Mouse (Mus musculus): ENCODE measurements at regions not wholly inside any gene's neighbourhood (a gene's known extent, or its start where the extent isn't known, plus 50 kb on each side); places are given as distances from the start of the nearest gene placed in this dataset.

GRCm38 (mm10) chr17:83927749-83928387 lies 80.1 kb upstream of the Haao start:
- peak; percentile 77 for DNase-seq

GRCm38 (mm10) chr17:83924259-83924922 lies 76.6 kb upstream of the Haao start:
- no peak for DNase-seq

GRCm38 (mm10) chr17:83920894-83921293 lies 73.1 kb upstream of the Haao start:
- no peak for DNase-seq

- no peak for DNase-seq
These were observed 72.5 kb upstream of the Haao start for GRCm38 (mm10) chr17:83920225-83920624.

DNA sequence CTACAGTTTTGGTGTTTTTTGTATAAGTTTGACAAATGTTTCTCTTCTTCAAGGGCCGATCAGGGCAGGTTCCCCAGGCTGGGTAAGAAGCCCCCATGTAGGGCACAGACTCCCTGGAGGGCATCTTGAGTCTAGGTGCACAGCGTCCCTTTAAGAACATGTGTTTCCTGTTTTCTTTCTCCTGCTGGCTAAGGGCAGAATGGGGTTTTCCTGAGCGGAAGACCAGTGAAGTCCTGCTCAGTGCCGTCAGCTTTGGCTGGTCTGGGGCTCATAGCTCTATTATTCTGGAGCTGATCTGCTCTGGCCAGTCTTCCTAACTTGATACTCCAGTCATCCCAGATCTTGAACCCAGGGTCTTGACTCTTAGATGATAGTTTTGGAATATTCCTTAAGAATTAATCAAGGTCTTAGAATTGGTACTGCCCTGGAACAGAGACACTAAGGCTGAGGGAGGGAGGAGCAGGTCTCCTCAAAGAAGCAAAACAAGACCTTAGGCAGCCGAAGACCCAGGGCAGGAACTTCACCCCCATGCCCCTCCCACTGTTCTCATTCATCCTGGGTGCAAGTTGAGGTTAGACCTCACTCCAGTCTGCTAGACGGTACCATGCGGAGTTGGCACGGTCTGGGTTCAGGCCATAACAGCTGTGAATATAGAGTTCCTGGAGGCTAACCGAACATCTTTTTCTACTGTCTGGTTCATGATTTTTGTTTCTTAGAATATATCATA lies 70.8 kb upstream of the Haao start:
- DNase-seq: no peak

DNA sequence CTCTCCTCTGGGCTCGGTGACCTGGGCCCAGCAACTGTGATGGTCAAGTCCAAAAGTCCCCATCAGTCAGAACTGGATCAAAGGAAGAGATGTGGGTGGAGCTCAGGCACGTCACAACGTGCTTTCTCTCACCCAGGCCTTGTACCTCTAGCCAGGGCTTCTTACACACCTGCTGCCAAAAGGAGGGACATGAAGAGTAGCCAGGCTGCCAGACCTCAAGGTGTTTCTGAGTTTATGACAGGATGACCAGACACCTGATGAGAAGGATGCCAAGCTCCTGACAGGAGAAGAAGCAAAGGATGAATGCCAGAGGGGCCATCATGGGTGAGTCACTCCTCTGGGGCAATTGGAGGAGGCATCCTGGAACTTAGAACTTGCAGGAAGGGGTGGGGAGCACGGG lies 70.0 kb upstream of the Haao start:
- DNase-seq: no peak

GRCm38 (mm10) chr17:83916684-83917166 lies 69.0 kb upstream of the Haao start:
- DNase-seq: no peak

GRCm38 (mm10) chr17:83915034-83915433 lies 67.3 kb upstream of the Haao start:
- DNase-seq: no peak

DNA sequence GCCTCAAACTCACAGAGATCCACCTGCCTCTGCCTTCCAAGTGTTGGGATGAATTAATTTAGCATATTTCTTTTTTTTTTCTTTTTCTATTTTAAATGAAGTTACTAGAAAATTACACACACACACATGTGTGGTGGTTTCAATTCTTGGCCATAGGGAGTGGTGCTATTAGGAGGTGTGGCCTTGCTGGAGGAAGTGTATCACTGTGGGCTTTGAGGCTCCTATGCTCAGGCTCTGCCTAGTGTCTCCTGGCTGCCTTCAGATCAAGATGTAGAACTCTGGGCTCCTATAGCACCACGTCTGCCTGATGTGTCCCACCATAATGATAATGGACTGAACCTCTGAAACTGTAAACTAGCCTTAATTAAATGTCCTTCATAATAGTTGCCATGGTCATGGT lies 66.8 kb upstream of the Haao start:
- DNase-seq: no peak

DNA sequence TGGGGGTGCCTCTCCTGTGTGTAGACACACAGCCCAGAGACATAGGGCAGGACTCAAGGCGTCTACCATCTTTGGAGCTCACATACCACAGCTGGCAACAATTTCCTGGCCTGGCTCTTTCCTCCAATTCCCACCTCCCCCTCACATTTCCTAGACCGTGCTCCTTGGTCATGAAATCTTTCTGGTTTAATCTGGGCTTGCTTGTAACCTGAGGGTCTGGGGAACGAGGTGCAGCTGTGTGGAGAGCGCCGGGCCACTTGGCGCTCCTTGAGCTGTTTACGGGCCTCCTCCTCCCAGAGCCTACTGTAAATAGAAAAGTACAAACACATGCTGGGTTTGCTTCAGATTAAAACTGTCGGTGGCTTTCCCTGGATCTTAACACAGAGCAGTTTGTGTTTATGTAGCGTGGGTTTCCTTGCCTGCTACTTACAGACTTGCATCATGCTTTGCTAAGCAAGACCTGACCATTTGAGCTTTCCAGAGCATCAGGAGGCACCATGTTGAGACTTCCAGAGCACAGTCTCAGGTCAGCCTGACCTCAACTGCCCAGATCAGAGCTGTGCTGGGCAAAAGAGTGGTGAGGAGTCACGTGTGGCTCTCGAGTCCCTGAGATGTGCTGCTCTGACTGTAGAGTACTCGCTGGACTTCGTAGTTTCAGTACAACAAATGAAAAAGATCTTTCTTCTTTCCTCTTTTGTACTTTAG lies 66.1 kb upstream of the Haao start:
- no peak for DNase-seq

- no peak for DNase-seq
These were observed 64.7 kb upstream of the Haao start for GRCm38 (mm10) chr17:83912421-83912820.

DNA sequence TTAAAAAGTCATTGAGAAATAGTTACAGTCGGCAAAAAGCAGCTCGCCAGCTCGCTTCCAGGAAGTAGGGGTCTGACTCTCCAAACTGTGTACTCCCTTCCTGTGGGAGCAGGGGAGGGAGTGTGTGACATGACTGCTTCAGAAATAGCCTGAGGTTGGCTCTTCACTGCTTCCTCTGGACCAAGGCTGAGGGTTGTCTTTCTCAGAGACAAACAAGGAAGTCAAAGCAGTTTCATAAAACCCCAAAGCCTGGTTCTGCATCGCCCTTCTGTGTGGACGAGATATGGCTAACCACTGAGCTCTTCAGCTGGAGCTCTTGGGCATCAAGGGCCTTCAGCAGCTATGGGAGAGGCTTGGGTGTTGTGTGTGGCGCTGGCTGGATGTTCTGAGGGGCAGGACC lies 61.0 kb upstream of the Haao start:
- no peak for DNase-seq

- DNase-seq: no peak
These were observed 59.8 kb upstream of the Haao start for GRCm38 (mm10) chr17:83907538-83907937.

GRCm38 (mm10) chr17:83906751-83907537 lies 59.2 kb upstream of the Haao start:
- no peak for DNase-seq

DNA sequence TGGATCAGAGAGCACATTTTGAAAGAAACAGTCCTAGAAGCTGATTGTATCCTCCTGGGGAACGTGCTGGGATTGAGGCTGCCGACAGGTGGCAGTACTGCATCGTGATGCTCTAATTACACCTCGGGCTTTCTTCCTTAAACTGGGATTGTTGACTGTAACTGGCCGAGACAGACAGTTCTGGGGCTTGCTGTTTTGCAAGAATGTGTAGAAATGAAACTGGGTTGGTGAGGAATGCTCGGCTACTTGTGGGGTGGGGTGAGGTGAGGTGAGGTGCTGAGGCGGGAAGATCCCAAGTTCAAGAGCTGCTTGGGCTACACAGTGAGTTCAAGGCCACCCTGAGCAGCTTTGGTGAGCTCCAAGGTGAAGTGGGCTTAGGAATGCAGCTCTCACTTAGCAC lies 55.7 kb upstream of the Haao start:
- peak; percentile 82 for DNase-seq

DNA sequence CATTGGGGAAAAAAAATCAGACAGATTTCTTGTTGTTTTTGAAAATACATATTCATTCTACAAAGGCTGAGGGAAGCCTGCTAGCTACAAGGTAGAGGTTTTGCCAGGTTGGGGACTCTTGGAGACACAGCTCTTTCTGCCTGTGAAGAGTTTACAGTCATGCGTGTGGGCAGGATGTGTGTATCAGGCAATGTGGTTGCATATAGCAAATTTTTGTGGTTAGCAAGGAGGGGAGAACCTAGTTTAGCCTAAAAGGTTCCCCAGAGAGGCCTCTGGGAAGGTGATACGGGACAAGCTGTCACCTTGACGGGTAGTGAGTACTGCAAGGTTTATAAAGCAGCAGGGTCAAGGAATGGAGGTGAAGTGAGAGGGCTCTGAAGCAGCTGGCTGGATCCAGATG lies 54.8 kb upstream of the Haao start:
- no peak for DNase-seq

DNA sequence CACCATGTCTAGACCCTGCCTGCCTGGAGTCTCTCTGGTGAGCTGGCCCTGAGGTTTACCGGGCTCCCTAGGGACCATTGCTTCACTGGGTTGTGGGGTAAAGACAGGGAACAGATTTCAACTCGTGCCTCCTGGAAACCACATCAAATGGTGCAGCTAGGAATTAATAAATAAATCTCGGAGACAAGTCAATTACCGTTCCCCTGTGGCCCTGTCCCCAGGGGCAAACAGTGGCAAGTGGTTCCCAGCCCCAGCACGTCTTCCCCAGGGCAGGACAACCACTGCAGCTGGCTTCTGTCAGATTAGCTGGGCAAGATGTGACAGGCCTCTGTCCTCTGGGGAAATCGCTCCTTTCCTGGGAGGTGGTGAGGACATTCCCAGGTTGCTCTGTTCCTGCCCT lies 54.3 kb upstream of the Haao start:
- DNase-seq: peak; percentile 72

GRCm38 (mm10) chr17:83899588-83900152 lies 51.9 kb upstream of the Haao start:
- DNase-seq: no peak

DNA sequence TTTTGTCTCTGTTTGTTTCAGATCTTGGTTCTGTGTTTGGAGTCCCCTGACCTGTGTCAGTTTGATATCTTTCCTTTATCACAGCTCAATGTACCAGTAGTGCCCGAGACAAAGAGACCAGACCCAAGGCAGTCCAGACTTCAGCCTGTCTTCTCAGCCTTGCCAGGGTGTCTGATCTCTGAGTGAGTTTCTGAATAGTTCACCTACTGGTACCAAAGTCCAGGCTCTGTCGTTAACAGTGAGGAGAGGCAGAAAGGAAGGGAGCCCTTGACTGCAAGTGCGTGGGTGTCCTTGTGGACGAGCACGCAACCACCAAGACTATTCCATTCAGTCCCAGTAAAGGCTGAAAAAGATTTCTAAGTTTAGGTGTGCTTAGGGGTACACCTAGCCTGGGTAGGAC lies 50.8 kb upstream of the Haao start:
- no peak for DNase-seq

Data from adrenal gland, postnatal 10 days (tissue).